Mouse (Mus musculus) limb, embryonic 10.5 days (tissue): ENCODE results near the gene Taok3. TPM values are rescaled to one million over a fixed set of nuclear protein-coding genes. Genes with fewer than 3 reads are reported as not detected.

Source experiments
- DNase-seq: peaks from one replicate; pipeline ENCODE4 v3.0.0-alpha.2; 2017; ENCODE audit warnings: low spot score
- H3K27ac ChIP-seq: fragments of 300-500 bp; sonication (generic); 2 replicates; pipeline ENCODE4 v1.5.1; 2016; ENCODE audit warnings: mild to moderate bottlenecking
- H3K27me3 ChIP-seq: fragments of 300-500 bp; sonication (generic); 2 replicates; pipeline ENCODE4 v1.6.1; 2016; ENCODE audit warnings: low read depth, mild to moderate bottlenecking; ENCODE audit not compliant: poor library complexity, severe bottlenecking
- H3K36me3 ChIP-seq: fragments of 300-500 bp; sonication (generic); 2 replicates; pipeline ENCODE4 v1.6.1; 2016; ENCODE audit warnings: mild to moderate bottlenecking, moderate library complexity
- H3K4me1 ChIP-seq: fragments of 300-500 bp; sonication (generic); 2 replicates; pipeline ENCODE4 v1.6.1; 2016
- H3K4me3 ChIP-seq: fragments of 300-500 bp; sonication (generic); 2 replicates; pipeline ENCODE4 v1.5.1; 2016; ENCODE audit warnings: mild to moderate bottlenecking, moderate library complexity
- H3K9me3 ChIP-seq: fragments of 300-500 bp; sonication (generic); replicated peaks from 2 replicates; pipeline ENCODE4 v1.6.1; 2016; ENCODE audit warnings: mild to moderate bottlenecking
- WGBS: fragments of 180-500 bp; shearing (Covaris S2); methylation state at CpG from one replicate; pipeline ENCODE4 v1.1.7; 2016; 5-methylcytosine and 5-hydroxymethylcytosine counted together
- polyA plus RNA-seq: library from polyadenylated mRNA; unstranded; fragments of >200 nt; fragmentation: Nextera tagmentation; extraction: Ambion mirVana; gene quantifications from 2 replicates; pipeline ENCODE4 v1.2.1, GENCODE M21; 2016

The Taok3 gene
- polyA plus RNA-seq, 1 experiment from 2014 or later = 6.2 TPM

DNA sequence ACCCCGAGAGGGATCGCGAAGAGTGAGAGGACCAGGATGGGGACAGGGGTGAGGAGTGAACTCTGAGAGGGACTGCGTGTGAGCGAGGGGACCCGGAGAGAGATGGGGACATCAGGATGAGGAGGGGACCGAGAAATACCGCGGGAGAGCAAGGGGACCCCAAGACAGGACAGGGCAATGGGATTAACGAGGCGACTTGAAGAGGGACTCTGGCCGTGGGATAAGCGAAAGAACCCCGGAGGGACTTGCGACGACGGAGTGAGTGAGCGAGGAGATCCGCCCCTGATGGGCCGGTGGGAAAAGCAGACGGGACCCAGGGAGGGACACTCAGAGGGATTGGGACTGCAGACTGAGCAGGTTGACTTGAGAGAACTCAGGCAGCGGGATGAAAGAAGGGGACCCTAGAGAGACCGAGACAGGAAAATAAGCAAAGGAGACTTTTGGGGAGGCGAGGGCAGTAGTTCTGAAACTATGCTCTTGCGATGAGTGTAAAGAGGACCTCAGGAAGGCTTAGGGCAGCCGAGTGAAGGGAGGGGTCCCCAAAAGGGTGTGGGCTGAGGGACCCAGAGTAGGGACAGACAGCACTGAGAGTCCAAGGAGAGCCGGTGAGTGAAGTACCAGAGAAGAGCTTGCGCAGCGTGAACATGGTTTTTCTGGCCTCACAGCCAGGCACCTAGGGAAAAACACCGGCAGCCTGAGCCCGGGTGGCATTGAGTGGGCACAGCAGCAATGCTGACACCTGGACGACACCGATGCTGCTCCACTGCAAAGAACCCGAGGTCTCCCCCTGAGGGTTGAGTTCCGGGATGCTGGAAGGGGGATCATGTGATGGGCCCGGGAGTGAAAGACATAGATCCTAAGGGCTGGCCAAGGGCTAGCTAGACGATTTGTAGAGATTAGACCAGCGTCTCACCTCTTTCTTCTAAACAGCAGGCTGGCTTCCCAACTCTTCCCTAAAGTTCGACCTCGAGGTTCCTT, 849 bp downstream of the Taok3 start:
- Histone ChIP-seq H3K27ac (peak overlapping the region; percentile 66), H3K36me3 (no peaks in the 10 kb centered on the region), H3K9me3 (no peaks in the 10 kb centered on the region), H3K27me3 (peaks cover 28% of the 10 kb centered on the region), H3K4me3 (peak overlapping the region; percentile 81), H3K4me1 (peaks cover 19% of the 10 kb centered on the region)
- WGBS = 2% methylated on average over 39 of the region's 40 CpGs
- DNase-seq = peak; percentile 42

DNA sequence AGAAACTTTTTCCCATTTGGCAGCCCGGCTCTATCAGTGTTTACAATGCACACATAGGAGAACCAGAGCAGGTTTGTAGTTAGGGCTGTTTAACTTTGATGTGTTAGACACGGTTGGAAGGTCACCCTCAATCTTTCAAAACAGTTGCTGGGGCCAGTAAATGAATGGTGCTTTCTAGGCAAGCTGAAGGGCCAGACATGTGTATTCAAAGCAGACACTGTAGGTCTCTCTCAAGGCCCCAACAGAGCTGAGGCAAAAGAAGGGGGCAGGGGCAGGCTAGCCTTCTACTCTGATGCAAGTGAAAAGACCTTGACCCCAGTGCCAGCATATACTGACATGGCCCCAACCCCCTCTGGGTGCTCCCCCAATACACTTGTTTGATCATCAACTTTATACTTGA, 1.7 kb downstream of the Taok3 start:
- no peak for DNase-seq
- no peaks in the 10 kb centered on the region for H3K36me3 ChIP-seq
- 4% methylated on average over 2 of the region's 2 CpGs for WGBS
- H3K4me1 ChIP-seq = peaks cover 19% of the 10 kb centered on the region
- H3K27me3 ChIP-seq = peaks cover 28% of the 10 kb centered on the region
- H3K9me3 ChIP-seq = no peaks in the 10 kb centered on the region
- H3K27ac ChIP-seq = no peak overlapping the region
- no peak overlapping the region for H3K4me3 ChIP-seq

DNA sequence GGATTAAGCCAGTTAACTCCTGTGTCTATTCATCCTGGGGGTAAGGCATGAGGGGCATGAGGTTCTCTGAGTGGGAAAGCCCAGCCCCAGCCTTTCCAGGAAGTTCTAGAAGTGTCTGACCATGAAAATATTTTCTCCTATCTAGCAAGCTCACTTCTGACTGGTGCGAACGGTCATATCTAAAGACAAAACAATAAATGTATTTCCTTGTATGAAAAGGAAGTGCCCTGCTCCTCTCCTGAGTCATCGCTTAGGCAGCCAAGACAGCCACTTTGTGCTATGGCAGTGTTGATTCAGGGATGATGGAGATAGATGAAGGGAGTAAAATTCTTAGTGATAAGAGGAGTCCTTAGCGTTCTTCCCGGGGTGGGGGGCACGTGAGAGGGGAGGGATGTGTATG, 3.2 kb downstream of the Taok3 start:
- 86% methylated on average over 6 of the region's 6 CpGs for WGBS
- no peaks in the 10 kb centered on the region for H3K9me3 ChIP-seq
- DNase-seq = no peak
- H3K27me3 ChIP-seq = peaks cover 28% of the 10 kb centered on the region
- H3K4me1 ChIP-seq = peaks cover 19% of the 10 kb centered on the region
- no peaks in the 10 kb centered on the region for H3K36me3 ChIP-seq
- no peak overlapping the region for H3K4me3 ChIP-seq
- H3K27ac ChIP-seq = no peak overlapping the region

DNA sequence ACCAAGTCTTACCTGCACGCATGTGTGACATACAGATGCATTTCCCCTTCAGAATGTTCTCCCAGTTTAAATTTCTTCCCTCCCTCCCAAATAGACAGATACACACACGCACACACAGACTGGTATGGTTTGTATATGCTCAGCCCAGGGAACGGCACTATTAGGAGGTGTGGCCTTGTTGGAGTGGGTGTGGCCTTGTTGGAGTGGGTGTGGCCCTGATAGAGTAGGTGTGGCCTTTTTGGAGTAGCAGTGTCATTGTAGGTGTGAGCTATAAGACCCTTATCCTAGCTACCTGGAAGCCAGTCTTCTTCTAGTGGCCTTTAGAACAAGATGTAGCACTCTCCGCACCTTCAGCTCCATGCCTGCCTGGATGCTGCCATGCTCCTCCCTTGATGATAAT, 3.9 kb downstream of the Taok3 start:
- H3K4me3 ChIP-seq = no peak overlapping the region
- H3K36me3 ChIP-seq = no peaks in the 10 kb centered on the region
- peaks cover 19% of the 10 kb centered on the region for H3K4me1 ChIP-seq
- WGBS = 99% methylated on average over 4 of the region's 4 CpGs
- H3K27me3 ChIP-seq = peaks cover 28% of the 10 kb centered on the region
- H3K9me3 ChIP-seq = no peaks in the 10 kb centered on the region
- no peak for DNase-seq
- H3K27ac ChIP-seq = no peak overlapping the region

DNA sequence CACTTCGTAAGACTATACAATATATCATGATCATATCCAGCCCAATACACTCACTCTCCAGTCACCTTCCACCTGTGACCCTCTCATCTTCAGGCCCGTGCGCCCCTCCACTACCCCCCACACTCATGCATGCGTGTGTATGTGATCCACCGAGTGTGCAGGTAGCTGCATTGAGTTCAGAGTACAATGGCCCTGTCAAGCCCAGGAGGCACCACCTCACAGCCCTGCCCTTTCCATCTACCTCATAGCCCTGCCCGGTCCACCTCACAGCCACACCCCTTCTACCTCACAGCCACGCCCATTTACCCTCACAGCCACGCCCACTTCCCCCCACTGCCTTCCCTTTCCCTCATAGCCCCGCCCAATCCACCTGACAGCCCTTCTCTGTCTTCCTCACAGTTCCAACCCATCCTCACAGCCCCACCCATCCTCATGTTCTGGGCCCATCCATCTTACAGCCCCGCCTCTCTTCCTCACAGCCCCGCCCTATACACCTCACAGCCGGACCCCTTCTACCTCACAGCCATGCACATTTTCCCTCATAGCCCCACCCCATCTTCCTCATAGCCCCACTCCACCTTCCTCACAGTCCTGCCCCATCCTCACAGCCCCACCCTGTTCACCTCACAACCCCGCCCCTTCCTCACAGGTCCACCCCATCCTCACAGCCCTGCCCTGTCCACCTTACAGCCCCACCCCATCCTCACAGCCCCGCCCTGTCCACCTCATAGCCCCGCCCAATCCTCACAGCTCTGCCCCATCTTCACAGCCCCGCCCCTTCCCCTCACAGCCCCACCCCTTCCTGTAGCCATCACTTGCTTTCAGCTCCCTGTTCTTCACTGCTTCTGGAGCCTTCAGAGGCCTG, 5.8 kb downstream of the Taok3 start:
- 81% methylated on average over 16 of the region's 16 CpGs for WGBS
- no peaks in the 10 kb centered on the region for H3K9me3 ChIP-seq

DNA sequence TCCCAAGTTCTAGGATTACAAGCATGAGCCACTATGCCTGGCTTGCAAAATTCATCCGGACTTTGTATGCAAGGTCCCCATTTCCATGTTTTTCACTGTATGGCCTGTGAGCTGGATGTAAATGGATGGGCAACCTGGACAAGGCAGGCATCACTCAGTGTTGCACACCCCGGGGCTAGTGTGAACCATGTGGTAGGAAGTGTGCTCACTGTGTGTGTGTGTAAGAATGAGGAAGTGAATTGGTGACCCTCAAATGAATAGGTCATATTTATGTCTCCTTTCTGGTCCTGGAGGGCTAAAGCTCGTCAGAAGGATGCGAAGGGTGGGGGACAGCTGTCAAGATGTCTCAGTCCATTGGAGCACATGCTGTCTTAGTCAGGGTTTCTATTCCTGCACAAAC, 7.1 kb downstream of the Taok3 start:
- no peaks in the 10 kb centered on the region for H3K36me3 ChIP-seq
- no peak for DNase-seq
- H3K27me3 ChIP-seq = peaks cover 7% of the 10 kb centered on the region; the same call in 1 of the 2 replicates
- no peaks in the 10 kb centered on the region for H3K9me3 ChIP-seq
- no peak overlapping the region for H3K4me3 ChIP-seq
- 87% methylated on average over 4 of the region's 4 CpGs for WGBS
- no peak overlapping the region for H3K27ac ChIP-seq
- no peaks in the 10 kb centered on the region for H3K4me1 ChIP-seq

More for the DNA sequence above, 5.8 kb downstream of the Taok3 start:
- H3K4me1 ChIP-seq = peaks cover 6% of the 10 kb centered on the region
- peaks cover 20% of the 10 kb centered on the region for H3K27me3 ChIP-seq
- no peak for DNase-seq
- no peak overlapping the region for H3K27ac ChIP-seq
- H3K36me3 ChIP-seq = no peaks in the 10 kb centered on the region
- H3K4me3 ChIP-seq = no peak overlapping the region

DNA sequence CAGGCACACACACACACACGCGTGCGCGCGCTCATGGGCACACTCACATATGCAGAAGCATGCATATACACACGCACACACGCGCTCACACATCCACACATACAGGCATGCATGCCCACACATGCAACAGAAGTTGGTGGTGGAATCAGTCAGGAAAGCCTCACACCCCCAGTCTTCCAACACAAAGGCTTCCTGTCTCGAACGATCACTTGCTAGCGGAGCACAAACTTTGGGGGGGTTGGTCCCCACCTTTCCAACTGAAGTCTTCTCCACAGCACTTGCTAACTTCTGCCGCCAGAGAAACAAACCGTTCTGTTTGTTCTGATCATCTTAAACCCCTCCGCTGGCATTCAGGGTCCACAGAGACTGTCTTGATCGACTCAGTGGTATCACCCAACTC, 10.8 kb downstream of the Taok3 start:
- H3K9me3 ChIP-seq = no peaks in the 10 kb centered on the region
- no peak overlapping the region for H3K4me3 ChIP-seq
- H3K4me1 ChIP-seq = peaks cover 14% of the 10 kb centered on the region
- WGBS = 95% methylated on average over 15 of the region's 15 CpGs
- H3K36me3 ChIP-seq = no peaks in the 10 kb centered on the region
- H3K27ac ChIP-seq = no peak overlapping the region
- no peak for DNase-seq
- H3K27me3 ChIP-seq = no peaks in the 10 kb centered on the region

DNA sequence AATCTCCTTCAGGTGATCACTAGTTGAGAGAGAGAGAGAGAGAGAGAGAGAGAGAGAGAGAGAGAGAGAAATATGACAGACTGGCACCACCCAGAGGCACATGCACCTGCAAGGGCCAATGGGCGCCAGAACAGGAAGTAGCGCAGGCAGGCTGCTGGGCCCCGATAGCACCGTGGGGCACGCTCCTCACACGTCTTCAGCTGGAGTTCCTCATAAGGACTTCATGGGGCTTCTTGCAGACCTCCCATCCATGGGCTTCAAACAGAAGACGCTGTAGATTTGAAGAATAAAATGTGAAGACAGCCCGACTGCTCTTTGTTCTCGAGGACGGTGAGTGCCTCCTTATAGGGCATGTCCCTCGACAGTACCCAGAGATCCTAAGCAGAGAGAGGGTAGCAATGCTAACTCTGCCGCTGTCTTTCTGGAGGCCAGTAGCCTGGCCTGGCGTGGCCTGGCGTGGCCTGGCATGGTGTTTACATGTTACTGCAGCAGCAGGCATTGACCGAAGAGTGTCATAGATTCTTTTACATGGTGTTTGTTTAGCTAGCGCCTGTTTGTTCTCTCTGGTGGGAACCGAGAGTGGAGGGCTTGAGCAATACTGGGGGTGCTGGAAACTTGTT, 13.6 kb downstream of the Taok3 start:
- H3K4me1 ChIP-seq = peaks cover 27% of the 10 kb centered on the region
- 86% methylated on average over 17 of the region's 17 CpGs for WGBS
- no peaks in the 10 kb centered on the region for H3K36me3 ChIP-seq
- DNase-seq = no peak
- no peaks in the 10 kb centered on the region for H3K27me3 ChIP-seq
- H3K9me3 ChIP-seq = no peaks in the 10 kb centered on the region
- H3K27ac ChIP-seq = 0 out of 2 replicates have a peak overlapping the region, but pooled peaks have one; percentile 4
- H3K4me3 ChIP-seq = no peak overlapping the region

DNA sequence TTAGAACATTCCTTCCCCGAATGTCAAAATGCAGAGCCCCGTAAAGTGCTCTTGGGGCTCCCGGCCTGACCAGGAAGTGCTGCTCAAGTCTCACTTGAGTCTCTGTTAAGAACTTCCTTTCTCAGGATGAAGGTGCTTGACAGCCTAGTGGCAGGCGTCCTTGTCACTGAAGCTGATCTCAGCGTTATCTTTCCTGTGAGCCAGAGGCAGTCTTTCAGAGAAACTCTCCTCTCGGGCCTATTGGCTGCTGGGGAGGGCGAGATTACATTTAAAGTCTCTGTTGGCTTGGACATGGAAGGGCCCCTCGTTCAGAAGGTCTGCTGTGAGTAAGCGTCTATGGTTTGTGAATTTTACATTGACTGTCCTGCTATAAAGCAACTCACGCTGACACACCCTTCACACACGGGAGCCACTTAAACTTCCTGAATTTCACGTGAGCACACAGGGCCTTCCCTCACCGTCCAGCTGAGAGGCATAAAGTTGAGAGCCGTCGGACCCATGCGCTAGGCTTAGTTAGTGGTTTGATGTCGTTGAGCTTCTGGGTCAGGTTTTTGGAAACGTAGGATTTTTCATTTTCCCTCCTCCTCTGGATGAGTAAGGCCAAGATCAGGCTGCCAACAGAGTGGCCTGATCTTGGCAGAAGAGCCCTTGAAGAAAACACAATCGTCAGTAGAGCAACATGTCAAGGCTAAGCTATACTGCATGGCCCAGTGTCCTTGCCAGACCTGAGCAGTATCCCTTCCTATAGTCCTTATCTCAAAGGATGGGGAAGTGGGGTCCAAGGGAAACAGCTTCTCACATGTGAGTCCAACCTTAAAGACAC, 14.3 kb downstream of the Taok3 start:
- Histone ChIP-seq H3K36me3 (no peaks in the 10 kb centered on the region), H3K27me3 (no peaks in the 10 kb centered on the region), H3K4me1 (peaks cover 28% of the 10 kb centered on the region), H3K27ac (0 out of 2 replicates have a peak overlapping the region, but pooled peaks have one; percentile 4), H3K4me3 (no peak overlapping the region), H3K9me3 (no peaks in the 10 kb centered on the region)
- no peak for DNase-seq
- WGBS = 76% methylated on average over 19 of the region's 19 CpGs

DNA sequence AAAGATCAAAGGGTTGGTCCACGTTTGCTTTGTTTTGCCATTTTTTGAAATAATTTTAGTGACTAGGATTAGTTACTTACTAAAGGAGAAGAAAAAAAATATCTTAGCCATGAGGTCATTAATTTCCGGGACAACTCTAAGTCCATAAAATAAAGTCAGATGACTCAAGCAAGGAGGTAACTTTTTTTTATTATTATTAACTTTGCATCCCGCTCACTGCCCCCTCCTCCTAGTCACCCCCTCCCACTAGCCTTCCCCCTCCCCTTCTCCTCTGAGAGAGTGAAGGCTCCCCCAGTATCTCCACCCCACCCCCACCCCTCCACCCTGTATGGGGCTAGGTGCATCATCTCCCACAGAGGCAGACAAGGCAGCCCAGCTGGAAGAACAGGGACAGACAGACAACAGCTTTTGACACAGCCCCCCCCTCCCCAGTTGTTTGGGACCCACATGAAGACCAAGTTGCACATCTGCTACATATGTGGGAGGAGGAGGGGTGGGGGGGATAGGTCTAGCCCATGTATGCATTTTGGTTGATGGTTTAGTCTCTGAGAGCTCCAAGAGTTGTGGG, 15.0 kb downstream of the Taok3 start:
- WGBS = 71% methylated on average over 3 of the region's 3 CpGs
- H3K27ac ChIP-seq = peak overlapping the region; percentile 70

DNA sequence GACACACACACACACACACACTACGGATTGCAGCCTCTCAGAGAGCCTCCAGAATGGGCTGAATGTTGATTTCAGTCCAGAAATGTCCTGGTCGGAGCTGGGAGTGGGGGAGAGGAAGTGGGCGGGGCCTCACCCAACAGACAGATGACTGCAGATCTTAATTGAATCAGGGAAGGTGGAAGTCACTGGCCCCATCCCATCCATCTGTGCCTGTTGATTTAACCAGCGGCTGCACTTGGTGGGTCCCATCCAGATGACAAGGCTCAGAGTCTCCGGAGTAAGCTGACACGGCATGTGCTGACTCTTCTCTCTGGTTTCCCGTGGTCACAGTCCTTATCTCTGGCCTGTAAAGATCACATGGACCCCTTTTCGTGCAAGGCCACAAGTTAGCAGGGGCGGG, 15.9 kb downstream of the Taok3 start:
- peak; percentile 55 for DNase-seq
- Histone ChIP-seq H3K9me3 (no peaks in the 10 kb centered on the region), H3K27ac (peak overlapping the region; percentile 70), H3K4me1 (peaks cover 36% of the 10 kb centered on the region), H3K36me3 (no peaks in the 10 kb centered on the region), H3K27me3 (no peaks in the 10 kb centered on the region), H3K4me3 (peak overlapping the region; percentile 19)
- 10% methylated on average over 9 of the region's 9 CpGs for WGBS

More for the DNA sequence above, 15.0 kb downstream of the Taok3 start:
- H3K27me3 ChIP-seq = no peaks in the 10 kb centered on the region
- H3K36me3 ChIP-seq = no peaks in the 10 kb centered on the region
- no peaks in the 10 kb centered on the region for H3K9me3 ChIP-seq
- no peak for DNase-seq
- peak overlapping the region; percentile 19; the same call in 1 of the 2 replicates for H3K4me3 ChIP-seq
- peaks cover 28% of the 10 kb centered on the region for H3K4me1 ChIP-seq

DNA sequence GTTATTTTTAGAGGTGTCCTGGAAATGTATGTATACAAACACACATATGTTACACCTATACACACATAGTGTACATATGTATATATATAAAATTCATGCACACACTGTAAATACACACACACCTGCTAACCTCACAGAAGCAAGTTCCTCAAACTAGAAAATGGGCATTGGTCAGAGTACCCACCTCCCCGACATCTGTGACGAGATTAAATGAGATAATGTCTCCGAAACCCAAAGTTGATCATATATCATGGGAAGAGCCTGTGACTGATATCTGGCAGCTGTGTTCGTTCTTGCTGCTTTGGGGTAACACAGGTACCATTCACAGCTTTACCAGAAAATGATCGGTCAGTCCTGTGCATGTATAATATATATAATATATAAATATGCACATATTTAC, 16.6 kb downstream of the Taok3 start:
- H3K36me3 ChIP-seq = no peaks in the 10 kb centered on the region
- no peak overlapping the region for H3K27ac ChIP-seq
- no peaks in the 10 kb centered on the region for H3K9me3 ChIP-seq
- peaks cover 36% of the 10 kb centered on the region for H3K4me1 ChIP-seq
- H3K4me3 ChIP-seq = no peak overlapping the region
- no peak for DNase-seq
- H3K27me3 ChIP-seq = no peaks in the 10 kb centered on the region
- WGBS = 80% methylated on average over 5 of the region's 5 CpGs
